Mouse (Mus musculus) fibroblast of lung, adult 2 months (primary cell): ENCODE measurements around the gene Fhit.

ENCODE experiments used
- DNase-seq: peaks from one replicate; pipeline ENCODE4 v3.0.0-alpha.2; 2011; ENCODE audit warnings: low read depth

Fhit gene

DNA sequence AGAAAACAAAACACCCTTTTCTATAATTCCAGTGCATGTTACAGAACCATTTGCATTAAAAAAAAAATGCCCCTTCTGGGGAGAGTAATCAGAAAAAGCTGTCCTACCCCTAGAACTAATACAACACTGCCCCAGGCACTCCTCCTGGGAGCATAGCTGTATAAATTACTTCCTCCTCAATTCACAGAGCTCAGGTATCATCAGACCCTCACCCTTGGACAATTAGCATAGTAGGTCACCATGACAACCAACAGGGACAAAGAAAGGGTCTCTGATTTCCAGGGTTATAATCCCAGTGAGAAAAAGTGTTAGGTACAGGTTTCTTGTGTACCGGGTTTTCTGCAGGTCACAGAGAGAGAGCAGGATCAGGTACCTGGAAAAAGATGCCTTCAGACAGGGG, 654.3 kb downstream of the Fhit start:
- DNase-seq, result no peak

DNA sequence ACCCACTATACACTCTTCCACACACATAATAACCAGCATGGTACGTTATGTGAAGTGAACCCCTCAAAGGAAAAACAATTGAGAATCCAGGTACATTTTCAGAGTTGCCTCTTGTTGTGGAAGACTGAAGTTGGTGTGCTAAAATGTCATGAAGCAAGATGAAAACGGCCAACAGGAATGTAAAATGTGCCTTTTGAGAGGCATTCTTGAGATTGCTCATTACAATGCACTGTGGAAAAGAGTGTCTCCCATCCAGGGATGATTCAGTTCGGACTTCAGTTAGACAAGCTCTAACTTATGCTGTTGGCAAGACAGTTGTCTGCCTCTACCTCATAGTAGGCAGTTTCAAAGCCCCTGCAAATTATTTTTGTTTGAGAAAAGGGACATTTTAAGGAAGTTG, 676.0 kb downstream of the Fhit start:
- no peak for DNase-seq

DNA sequence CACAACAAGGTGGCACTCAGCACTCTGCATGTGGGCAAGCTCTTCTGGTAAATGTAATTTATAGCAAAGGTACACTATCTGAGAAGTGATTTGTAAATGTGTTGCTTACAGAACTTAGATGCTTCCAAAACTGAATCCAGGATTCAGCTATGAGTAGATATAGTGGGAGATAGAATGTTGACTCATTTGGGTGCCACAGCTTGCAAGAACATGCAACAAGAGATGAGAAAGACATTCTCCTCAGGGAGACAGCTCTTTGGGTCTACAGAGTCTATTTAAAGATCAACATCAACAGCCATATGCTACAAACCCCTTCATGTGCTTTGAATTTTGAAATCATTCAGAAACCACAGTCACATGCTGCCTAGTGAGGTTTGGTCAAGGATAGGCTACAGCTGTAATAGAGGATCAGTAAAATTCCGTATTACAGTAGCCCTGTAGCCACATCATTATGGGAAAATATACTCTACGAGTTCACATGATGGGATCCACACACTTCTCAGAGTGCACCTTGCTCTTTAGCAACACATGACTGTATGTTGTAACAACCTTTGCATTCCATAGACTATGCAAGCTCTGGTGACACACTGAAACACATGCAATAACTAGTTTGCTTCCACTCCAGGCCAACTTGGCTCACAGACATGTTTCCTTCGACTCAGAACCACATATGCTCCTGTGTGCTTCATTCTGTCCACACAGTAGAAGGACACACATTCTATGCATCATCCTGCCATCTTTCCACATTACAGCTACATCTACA, 678.8 kb downstream of the Fhit start:
- no peak for DNase-seq

DNA sequence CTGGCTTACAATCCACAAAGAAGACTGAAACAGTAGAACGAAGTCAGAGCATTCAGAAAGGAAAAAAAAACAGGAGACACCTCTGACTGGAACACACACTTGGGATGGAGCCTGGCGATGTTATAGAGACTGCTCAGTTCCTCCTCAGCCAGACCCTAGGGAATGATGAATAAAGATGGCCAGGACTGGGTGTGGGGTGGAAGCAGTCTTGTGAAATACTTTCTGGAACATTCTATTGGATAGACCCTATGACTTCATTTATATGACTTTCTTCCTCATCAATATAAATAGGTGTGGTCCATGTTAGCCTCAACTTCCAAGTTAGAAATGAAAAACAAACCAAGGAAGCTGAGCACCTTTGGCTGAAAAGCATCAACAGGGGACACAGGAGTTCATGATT, 680.5 kb downstream of the Fhit start:
- DNase-seq, result no peak

DNA sequence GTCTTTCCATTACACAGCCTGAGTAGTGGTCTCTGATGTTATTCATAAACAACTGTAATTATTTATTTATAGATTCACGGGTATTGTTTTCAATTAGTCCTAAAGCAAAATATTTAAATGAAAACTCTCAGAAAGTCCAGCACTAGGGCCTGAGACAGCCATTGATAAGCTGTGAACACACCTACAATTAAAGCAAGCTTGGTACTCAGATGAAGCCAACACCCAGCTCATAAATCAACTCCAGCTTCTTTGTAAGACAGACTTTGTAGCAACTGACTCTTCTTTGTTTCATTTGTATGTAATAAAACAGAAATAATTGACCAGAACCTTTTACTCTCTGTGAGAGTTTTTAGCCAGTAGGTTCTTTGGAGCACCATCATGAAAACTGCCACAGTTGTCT, 681.2 kb downstream of the Fhit start:
- DNase-seq, result no peak

DNA sequence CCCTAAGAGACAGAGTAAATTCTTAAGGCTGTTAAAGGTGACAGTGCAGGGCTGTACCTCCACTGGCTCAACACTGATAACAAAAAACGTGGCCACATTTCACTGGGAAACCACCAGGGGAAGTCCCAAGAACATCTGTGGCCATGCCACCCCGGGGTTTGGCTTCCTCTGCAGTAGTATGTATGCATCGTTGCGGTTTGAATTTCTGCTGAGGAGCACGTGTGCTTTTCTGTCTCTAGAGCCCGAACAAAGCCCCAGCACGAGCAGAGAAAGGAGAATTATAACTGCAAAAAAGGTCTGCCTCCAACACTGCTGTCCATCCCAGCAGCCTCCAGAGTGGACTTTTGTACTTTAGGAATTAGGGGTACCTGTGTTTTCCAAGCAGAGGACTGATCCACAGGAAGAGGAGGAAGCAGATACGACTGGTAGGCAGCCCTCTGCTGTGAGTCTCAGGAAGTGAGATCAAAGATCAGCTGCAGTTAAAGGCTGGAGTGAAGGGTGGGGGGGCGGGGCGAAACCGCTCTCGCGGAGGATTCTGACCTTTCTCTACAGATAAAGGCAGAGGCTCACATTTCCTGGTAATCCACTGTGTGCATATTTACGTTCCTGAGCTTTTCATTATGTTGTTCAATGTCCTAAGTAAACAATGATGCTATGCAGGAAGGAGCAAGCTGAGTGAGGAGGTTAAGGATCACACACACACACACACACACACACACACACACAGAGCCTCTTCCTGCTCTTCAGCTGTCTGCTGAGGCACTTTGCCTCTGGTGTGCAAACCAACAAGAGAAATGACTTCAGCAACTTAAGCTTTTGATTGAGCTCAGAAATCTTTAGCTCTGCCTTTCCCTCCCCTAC, 708.6 kb downstream of the Fhit start:
- DNase-seq, result no peak

DNA sequence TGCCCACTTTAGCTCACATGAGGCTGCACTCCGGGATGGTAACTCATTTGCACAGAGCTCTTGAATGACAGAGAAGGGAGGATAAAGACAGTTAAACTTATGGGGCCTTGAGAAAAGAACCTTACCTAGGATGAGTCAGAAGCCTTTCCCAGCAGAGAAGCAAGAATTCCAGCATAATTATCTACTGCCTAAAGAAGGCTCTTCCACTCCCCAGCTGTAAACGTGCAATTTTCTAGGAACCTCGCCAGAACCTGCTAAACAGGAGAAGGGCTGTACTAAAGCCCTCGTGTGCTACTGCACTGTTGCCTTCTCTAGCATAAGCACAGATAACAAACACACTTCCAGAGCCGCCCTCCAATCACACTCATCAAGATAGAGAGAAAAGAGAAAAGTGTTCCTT, 709.6 kb downstream of the Fhit start:
- DNase-seq, result no peak

DNA sequence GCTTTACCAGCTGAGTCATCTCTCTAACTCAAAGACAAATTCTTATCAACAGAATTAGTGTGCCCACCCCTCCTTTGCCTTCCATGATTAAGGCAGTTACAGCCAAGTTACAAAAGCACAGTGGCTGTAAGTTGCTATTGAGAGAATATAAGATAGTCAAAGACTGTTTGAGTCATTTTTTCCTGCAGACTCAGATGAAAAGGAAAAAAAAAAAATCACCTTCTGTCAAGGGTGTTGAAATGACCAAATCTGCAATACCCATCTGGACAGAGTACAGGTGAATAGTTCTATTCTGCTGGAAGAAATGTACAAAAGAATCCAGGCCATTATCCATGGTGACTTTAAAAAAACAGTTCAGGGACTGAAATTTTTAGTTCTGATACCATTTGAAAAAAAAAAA, 716.5 kb downstream of the Fhit start:
- no peak for DNase-seq

DNA sequence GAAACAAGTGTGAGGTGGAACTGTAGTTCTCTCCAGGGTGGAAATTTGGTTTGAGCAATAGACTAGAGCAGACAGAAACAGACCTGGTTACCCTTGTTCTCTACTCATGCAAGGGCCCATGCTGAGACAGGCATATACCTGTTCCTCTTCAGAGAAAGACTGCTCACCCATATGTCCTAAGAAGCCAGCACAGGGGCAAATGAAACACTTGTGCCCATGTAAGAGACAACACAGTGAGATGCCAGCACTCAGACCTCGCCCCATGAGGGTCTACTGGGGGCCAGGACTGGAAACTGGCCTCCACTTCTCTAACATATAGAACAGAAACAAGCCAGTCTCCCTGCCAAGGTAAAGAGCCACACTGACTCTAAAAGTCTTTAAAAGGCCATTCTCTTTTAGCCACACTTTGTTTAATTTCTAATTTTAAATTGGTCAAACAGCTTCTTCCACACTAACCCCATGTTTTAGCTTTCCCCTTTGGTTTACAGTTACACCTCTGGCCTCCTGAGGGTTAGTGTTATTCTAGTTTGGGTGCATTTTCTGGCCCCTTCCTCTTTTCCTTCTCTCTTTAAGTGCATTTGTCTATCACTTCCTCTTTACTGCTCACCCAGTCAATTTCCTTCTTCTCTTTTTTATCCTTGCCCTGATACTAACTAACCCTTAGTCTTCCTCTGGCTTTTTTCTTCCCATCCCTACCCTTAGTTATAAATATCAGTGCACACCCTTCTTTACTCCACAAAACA, 722.7 kb downstream of the Fhit start:
- no peak for DNase-seq

DNA sequence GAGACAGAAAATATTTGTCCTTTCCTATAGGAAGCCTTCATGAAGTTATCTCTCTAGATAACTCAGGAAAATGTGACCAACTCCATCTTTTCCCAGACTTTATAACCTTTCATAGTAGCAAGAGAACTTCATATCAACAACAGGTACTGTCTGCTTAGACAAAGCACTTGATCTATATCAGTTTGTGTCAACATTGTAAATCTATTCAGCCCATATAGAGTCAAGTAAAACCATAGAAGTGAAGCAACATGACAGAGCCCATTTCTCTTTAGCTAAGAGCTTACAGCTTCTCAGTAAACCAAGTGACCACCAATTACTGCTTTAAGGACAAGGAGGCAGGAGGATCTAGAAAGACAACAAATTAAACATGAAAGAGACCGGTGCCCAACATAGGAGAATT, 725.6 kb downstream of the Fhit start:
- no peak for DNase-seq

DNA sequence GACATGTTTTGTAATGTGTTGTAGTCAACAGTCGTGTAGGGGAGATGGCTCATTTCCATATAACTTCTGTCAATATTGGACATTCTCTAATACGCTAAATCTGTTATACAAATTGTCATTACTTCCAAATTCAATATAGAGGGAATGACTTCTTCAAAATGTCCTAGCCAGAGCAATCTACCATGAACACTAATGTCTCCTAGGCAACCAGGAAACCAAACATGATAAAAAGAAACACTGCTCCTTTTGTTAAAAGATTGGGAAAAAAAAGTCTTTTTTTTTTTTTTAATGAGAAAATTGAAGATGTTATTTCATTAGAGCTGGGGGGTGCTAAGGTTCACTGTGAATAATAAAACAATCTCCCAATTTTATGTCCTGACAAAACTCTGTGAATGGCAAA, 729.3 kb downstream of the Fhit start:
- no peak for DNase-seq

DNA sequence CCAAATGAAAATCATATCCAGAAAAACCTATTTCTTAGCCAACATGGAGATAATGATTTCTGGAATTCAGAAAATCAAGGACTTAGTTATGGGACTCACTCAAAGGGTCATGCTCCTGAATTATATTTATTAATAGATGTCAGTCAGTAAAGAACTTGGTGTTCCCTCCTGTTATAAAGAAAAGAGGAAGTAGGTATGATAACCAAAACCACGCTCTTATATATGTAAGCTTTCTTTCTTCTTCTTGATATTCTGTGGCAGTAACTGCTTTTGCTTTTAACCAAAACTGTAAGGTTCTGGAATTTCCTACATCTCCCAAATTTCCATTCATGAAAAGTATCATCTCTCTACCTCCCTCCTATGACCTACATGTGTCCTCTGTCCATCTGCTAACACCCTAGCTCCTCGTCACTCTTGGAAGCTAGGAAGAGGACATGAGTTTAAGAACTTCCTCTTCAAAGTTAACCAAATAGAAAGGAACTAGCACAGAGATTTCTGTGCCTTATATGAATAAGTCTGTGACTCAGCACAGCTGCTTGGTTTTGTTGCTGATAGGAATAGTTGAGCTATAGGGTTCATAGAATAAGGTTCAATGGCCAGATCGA, 731.3 kb downstream of the Fhit start:
- DNase-seq, result no peak

DNA sequence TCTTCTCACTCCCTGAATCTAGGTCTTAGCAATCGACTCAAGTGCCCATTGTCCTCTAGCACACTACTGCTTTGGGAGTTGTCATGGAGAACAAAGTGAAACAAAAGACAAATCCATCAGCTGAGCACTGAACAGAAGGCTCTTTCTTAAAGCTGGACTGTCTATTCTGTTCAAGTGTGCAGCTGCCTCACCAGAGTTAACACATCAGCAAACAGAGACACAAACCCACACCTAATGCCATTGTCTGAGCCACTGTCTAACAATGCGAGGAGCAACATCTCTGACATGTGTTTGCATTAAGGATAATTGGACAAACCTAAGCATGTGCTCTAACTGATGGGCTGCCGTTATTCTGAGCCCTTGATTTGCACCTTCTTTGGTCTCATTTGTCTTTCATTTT, 738.3 kb downstream of the Fhit start:
- no peak for DNase-seq

DNA sequence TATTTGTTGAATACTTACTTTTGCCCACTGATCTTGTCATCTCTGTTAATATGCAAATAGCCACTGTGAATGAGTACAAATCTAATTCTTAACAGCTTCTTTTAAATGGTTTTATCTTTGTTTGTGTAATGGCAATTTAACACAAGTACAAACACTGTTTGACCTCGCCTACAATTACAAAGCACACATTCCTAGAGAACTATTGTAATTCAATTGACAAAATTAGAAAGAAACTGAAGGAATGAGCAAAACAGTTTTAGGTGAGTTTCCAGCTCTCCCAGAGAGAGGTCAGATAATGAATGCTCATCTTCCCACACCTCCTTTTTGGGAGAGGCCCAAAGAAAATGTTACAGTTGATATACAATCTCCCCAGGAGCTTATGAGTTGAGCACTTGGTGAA, 739.6 kb downstream of the Fhit start:
- DNase-seq, result no peak

DNA sequence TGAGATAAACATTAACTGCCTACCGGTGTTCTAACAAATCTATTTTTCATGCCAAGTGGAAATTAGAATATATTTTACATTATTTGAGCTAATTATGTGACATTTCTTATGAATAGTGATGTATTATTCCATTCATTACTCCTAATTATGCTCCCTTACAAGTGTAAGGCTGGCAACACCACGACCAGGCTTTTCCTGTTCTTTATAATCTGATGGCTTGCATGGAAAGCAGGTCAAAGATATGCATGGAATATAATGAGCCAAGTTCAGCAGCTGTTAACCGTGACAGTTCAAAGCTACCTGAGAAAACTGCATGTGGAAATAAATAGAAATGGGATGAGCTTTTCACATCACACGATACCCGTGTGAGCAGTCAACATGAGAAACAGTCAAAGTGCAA, 746.8 kb downstream of the Fhit start:
- DNase-seq, result no peak

DNA sequence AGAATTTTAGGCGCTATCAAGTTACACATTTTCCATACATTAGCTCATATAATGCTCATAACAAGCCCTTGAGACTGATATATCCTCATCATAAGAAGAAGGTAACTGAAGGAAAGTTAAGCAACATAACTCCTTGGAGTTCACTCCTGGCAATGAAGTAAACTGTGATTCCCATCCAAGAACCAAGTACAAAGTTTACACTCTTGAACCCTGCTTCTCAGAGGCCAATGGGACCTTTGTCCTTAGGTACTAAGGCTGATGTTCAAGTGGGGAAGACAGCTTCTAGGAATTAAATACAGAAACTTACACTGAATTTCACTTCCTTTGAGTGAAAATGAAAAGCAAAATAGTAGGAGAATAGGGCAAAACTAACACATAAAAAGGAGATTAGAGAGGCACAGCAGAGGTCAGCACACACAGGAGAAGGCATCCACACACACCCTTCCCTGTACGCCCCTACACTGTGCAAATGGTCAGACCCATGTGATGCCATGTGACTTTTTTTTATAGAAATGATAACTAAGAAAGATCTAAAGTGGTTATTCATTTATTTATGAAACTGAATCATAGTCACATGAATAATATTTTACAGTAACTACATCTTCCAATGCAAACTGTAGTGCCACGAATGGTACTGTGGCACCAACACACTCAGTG, 752.4 kb downstream of the Fhit start:
- no peak for DNase-seq

DNA sequence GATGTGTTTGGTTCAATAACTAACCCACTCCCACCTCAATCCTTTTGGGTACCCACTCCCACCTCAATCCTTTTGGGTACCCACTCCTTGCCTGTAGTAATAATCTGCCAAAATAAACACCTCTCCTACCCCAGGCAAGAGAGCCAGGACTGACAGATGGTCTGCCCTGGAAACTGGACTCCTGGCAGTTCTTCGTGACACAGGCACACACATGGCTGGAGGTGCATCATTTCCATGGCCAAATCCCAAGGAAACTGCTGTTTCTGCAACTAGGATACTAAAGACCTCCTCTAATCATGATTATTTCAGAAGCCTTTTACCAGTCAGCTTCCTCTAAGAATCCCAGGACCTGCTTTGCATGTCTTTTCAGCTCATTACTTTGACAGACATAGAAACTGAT, 756.5 kb downstream of the Fhit start:
- no peak for DNase-seq

DNA sequence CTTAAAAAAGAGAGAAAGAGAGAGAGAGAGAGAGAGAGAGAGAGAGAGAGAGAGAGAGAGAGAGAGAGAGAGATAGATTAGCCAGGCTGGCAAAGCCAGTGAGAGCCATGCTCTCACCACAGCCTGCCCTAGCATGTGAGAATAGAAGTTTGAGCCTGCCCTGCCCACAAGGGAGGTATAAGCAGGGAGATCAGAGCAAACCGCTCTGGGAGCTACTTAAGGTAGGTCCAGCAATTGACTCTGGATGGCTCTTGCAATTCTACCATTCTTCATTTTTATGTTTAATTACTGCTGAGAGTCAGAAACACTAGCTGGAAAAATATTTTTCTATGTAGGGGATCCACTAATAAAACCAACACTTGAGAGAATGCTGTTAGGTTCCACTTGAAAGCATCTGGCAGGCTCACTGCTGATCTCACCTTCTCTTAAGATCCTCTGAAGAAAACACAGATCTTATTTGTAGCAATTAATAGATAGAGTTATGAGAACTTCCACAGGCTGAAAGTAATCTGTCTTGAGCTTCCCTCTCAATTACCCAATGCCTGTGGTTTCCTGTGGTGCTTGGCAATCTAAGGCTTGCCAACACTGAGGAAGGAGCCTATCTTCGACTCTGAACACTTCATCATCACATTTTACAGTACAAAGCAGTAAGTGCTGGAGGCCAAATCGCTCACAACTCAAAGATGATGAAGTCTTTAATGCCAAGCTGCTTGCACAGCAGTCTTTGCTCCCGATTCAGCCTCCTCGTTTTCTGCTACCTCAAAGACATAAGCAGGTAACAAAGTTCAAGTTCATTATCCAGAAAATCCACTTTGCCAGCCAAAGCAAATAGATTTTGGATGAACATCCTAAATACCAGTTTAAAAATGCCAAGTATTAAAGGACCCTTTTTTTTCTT, 793.8 kb downstream of the Fhit start:
- DNase-seq, result no peak

DNA sequence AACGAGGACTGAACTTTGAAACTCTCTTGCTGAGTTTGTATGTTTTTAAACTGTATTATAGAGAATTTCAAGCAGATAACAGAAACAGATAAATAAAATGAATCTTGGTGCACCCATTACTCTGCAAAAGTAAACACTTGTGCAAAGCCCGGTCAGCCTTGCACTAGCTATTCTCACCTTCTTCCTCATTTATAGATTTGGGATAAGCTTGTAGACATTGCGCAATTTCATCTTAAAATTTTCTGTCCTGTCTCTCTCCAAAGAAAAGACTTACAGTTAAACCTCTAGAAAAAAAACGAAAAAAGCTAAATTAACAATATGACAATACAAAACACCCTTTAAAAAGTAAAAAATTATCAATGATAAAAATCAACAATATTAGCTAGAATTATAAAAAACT, 795.0 kb downstream of the Fhit start:
- DNase-seq, result no peak

DNA sequence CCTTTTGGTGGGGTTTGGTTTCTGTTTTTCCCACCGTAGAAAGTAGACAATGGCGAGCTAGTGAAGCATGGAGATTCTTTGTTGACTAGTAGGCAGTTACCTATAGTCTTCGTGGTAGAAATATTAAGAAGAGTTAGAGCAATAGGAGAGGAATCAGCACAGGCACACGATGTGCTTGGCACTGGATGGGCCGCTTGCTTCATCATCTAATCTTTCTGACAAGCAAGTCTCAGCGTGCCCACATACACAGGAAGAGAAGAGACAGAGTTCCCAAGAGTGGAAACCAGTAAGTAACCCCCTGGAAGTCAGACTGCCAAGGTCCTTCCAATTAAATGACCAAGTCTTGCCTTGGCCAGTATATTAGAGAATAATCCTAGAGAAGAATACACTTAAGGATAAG, 797.6 kb downstream of the Fhit start:
- DNase-seq, result no peak

DNA sequence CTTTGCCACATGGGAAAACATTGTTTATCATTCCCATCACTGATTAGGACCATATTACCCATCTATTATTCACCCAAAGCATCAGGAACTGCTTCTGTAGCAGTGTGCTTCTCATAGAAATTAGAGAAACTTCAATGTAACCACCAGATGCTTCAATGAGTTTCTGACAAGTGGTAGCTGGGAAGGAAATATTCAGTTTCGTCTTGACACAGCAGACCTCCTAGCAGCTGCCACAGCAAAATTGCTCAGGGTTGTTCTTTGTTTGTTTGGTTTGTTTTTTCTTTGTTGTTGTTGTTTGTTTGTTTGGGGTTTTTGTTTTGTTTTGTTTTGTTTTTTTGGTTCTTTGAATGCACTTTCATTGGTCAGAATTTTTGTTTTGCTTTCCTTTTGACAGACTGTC, 798.5 kb downstream of the Fhit start:
- DNase-seq, result no peak
